Mouse (Mus musculus) hindbrain, postnatal 0 days (tissue): Measurements from ENCODE around the gene Ctdnep1. TPM values are rescaled to one million over a fixed set of nuclear protein-coding genes. Genes with fewer than 3 reads are reported as not detected.
A peak's percentile ranks its signal among the peaks of the same experiment; 100 is the strongest.

ENCODE experiments used
- ATAC-seq: fragments of 200-750 bp; cut with Nextera tagmentation; 2 replicates; pipeline ENCODE4 v1.8.0; 2017; ENCODE audit warnings: mild to moderate bottlenecking, moderate TSS enrichment, moderate library complexity
- DNase-seq: peaks from one replicate; pipeline ENCODE4 v3.0.0-alpha.2; 2015; ENCODE audit warnings: low spot score
- H3K27ac ChIP-seq: fragments of 300-500 bp; sonication (generic); 2 replicates; pipeline ENCODE4 v1.5.1; 2014; ENCODE audit warnings: mild to moderate bottlenecking
- H3K27me3 ChIP-seq: fragments of 300-500 bp; sonication (generic); 2 replicates; pipeline ENCODE4 v1.6.1; 2014; ENCODE audit warnings: low read length, mixed read lengths; ENCODE audit not compliant: insufficient read depth
- H3K36me3 ChIP-seq: fragments of 300-500 bp; sonication (generic); 2 replicates; pipeline ENCODE4 v1.6.1; 2014; ENCODE audit warnings: low read length, mixed read lengths; ENCODE audit not compliant: insufficient read depth
- H3K4me1 ChIP-seq: fragments of 300-500 bp; sonication (generic); 2 replicates; pipeline ENCODE4 v1.6.1; 2014; ENCODE audit warnings: antibody characterized with exemption, low read length, mixed read lengths; ENCODE audit not compliant: insufficient read depth
- H3K4me2 ChIP-seq: fragments of 300-500 bp; sonication (generic); 2 replicates; pipeline ENCODE4 v1.6.1; 2014; ENCODE audit warnings: low read depth, mild to moderate bottlenecking, low read length, moderate library complexity, mixed read lengths
- H3K4me3 ChIP-seq: fragments of 300-500 bp; sonication (generic); 2 replicates; pipeline ENCODE4 v1.5.1; 2014; ENCODE audit warnings: low read length
- H3K9ac ChIP-seq: fragments of 300-500 bp; sonication (generic); replicated peaks from 2 replicates; pipeline ENCODE4 v1.6.1; 2014; ENCODE audit warnings: mild to moderate bottlenecking, low read length, moderate library complexity, mixed read lengths
- H3K9me3 ChIP-seq: fragments of 300-500 bp; sonication (generic); 2 replicates; pipeline ENCODE4 v1.6.1; 2016; ENCODE audit warnings: low read length, mixed read lengths
- CTCF ChIP-seq: IDR thresholded peaks from 2 replicates; pipeline ENCODE4 v1.5.1; 2016; ENCODE audit warnings: antibody characterized with exemption, control low read depth, low read depth
- WGBS: fragments of 180-500 bp; shearing (Covaris S2); extraction: QIAGEN DNeasy Blood & Tissue Kit; methylation state at CpG from one replicate; pipeline ENCODE4 v1.1.7; 2014; 5-methylcytosine and 5-hydroxymethylcytosine counted together
- microRNA counts: library from miRNA; unstranded; fragments of <30 nt; microRNA quantifications from one replicate; lab custom pipeline; 2015
- microRNA-seq, 2 experiments: library from miRNA; unstranded; fragments of <30 nt; microRNA quantifications; one replicate each; pipeline ENCODE4; 2016
- polyA plus RNA-seq: library from polyadenylated mRNA; unstranded; fragments of >200 nt; fragmentation: Nextera tagmentation; extraction: Ambion mirVana; gene quantifications from 2 replicates; pipeline ENCODE4 v1.2.1, GENCODE M21; 2015
- total RNA-seq: library from RNA; depleted of rRNA; stranded (reverse); fragments of >200 nt; gene quantifications from 2 replicates; pipeline ENCODE4 v1.2.3, GENCODE M21; 2014; rRNA removed

Ctdnep1 gene
- total and polyA plus RNA-seq, 2 experiments from 2014 or later, result 24.7 to 40.9 TPM

DNA sequence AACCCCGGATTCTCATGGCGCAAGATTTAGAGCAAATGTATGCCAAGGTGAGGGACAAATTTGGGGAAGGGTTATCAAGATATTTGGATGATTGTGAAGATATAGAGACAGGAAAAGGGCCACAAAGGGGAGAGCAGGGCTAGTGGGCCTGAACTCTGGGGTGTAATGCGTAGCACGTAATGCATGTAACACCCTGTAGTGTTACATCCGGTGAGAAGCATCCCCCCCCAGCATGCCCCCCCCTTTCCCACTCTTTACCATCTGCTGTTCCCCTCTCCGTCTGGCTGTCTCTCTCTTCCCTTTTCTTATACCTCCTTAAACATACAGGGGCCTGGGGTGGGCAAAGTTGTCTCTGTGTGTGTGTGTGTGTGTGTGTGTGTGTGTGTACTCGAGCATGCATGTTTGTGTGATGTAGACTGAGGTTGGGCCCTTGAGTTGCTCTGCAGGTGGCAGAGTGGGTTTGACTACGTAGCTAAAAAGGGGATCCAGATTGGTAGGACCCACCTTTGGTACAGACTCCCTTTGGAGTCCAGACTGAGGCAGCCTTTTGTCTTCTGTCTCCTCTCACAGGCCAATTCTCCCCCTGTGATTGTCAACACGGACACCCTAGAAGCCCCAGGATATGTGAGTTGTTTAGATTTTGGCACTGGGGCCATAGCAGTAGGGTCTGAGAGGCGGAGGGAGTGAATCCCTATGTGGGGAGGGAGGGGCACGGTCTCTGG is 49.0 kb downstream of the Ctdnep1 start:
- peak overlapping the region; percentile 38 for H3K9ac ChIP-seq
- peak overlapping the region; percentile 60 for H3K4me2 ChIP-seq
- DNase-seq, result peak; percentile 47
- ATAC-seq, result peak; percentile 38
- WGBS, result 18% methylated on average over 11 of the region's 11 CpGs
- no peaks in the 10 kb centered on the region for H3K27me3 ChIP-seq
- H3K27ac ChIP-seq, result peak overlapping the region; percentile 89
- H3K4me3 ChIP-seq, result peak overlapping the region; percentile 27
- H3K36me3 ChIP-seq, result peaks cover 26% of the 10 kb centered on the region
- no peak for TF ChIP-seq CTCF
- H3K4me1 ChIP-seq, result peaks cover 36% of the 10 kb centered on the region
- no peaks in the 10 kb centered on the region for H3K9me3 ChIP-seq

GRCm38 (mm10) chr11:70030651-70031320 is 49.8 kb downstream of the Ctdnep1 start:
- peaks cover 26% of the 10 kb centered on the region for H3K36me3 ChIP-seq
- no peak overlapping the region for H3K4me3 ChIP-seq
- H3K4me2 ChIP-seq, result peak overlapping the region; percentile 60
- no peak for TF ChIP-seq CTCF
- ATAC-seq, result no peak
- 91% methylated on average over 28 of the region's 28 CpGs for WGBS
- peaks cover 36% of the 10 kb centered on the region for H3K4me1 ChIP-seq
- peak overlapping the region; percentile 38; the same call in 1 of the 2 replicates for H3K9ac ChIP-seq
- DNase-seq, result no peak
- no peaks in the 10 kb centered on the region for H3K27me3 ChIP-seq
- H3K27ac ChIP-seq, result peak overlapping the region; percentile 89
- no peaks in the 10 kb centered on the region for H3K9me3 ChIP-seq

GRCm38 (mm10) chr11:70031321-70031670 is 50.3 kb downstream of the Ctdnep1 start:
- peaks cover 26% of the 10 kb centered on the region for H3K36me3 ChIP-seq
- no peak overlapping the region for H3K27ac ChIP-seq
- no peak for ATAC-seq
- DNase-seq, result no peak
- TF ChIP-seq CTCF, result no peak
- H3K9ac ChIP-seq, result no peak overlapping the region
- no peaks in the 10 kb centered on the region for H3K27me3 ChIP-seq
- no peak overlapping the region for H3K4me2 ChIP-seq
- H3K4me3 ChIP-seq, result no peak overlapping the region
- no peaks in the 10 kb centered on the region for H3K9me3 ChIP-seq
- H3K4me1 ChIP-seq, result peaks cover 34% of the 10 kb centered on the region
- 91% methylated on average over 11 of the region's 11 CpGs for WGBS

DNA sequence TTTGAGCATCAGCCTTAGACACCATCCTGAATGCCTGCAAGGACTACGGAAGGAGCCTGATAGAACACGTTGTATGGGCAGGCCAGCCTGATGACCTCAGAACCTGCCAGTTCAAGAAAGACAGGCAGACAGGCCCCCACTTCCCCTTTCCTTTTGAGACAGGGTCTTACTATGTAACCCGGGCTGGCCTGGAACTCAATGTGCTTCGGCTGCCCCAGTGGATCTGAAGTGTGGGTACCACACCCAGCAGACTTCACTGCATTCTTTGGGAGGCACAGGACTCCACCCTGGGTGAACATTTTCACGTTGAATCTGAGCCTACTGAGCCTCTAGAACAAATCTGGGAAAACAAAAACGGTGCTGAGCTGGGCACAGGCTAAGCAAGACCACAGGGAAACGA is 57.2 kb downstream of the Ctdnep1 start:
- ATAC-seq (no peak), DNase-seq (no peak)
- H3K27ac ChIP-seq, result no peak overlapping the region
- peaks cover 38% of the 10 kb centered on the region for H3K36me3 ChIP-seq
- no peaks in the 10 kb centered on the region for H3K9me3 ChIP-seq
- H3K4me3 ChIP-seq, result no peak overlapping the region
- no peak for TF ChIP-seq CTCF
- 80% methylated on average over 7 of the region's 7 CpGs for WGBS
- no peaks in the 10 kb centered on the region for H3K4me1 ChIP-seq
- no peak overlapping the region for H3K4me2 ChIP-seq
- H3K27me3 ChIP-seq, result no peaks in the 10 kb centered on the region
- H3K9ac ChIP-seq, result no peak overlapping the region

DNA sequence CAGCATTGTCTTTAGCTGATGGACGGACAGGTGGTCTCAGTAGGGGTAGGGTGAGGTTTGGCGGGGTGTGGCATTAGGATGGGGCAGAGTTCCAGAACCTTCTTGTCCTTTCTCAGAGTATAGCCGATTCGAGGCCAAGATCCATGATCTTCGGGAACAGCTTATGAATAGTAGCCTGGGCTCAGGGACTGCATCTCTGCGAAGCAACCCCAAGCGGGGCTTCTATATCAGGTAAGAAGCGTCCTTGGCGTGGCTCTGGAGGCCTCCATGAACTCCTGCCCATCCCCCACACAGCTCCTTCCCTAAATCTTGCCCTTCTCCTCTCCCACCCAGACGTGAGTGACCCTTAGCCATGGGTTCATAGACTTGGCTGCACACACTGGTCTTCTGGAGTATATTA is 58.7 kb downstream of the Ctdnep1 start:
- ATAC-seq, result no peak
- WGBS, result 92% methylated on average over 10 of the region's 10 CpGs
- no peak overlapping the region for H3K27ac ChIP-seq
- no peaks in the 10 kb centered on the region for H3K27me3 ChIP-seq
- no peak for TF ChIP-seq CTCF
- H3K9ac ChIP-seq, result no peak overlapping the region
- no peak overlapping the region for H3K4me2 ChIP-seq
- no peak overlapping the region for H3K4me3 ChIP-seq
- no peaks in the 10 kb centered on the region for H3K4me1 ChIP-seq
- H3K9me3 ChIP-seq, result no peaks in the 10 kb centered on the region
- DNase-seq, result no peak
- peaks cover 44% of the 10 kb centered on the region for H3K36me3 ChIP-seq

GRCm38 (mm10) chr11:70040184-70040583 is 59.2 kb downstream of the Ctdnep1 start:
- no peak overlapping the region for H3K4me3 ChIP-seq
- ATAC-seq (no peak), DNase-seq (no peak)
- H3K36me3 ChIP-seq, result peaks cover 47% of the 10 kb centered on the region
- no peak overlapping the region for H3K4me2 ChIP-seq
- no peaks in the 10 kb centered on the region for H3K4me1 ChIP-seq
- H3K27me3 ChIP-seq, result no peaks in the 10 kb centered on the region
- TF ChIP-seq CTCF, result no peak
- H3K27ac ChIP-seq, result no peak overlapping the region
- H3K9me3 ChIP-seq, result no peaks in the 10 kb centered on the region
- no peak overlapping the region for H3K9ac ChIP-seq
- 89% methylated on average over 7 of the region's 7 CpGs for WGBS

MicroRNAs within 50 kb of the gene (microRNA counts, 519-probe panel; counts per million panel counts)
- microRNA mmu-miR-324-3p (lab: Ali Mortazavi, UCI) (not detected), microRNA mmu-miR-324-5p (lab: Ali Mortazavi, UCI) (3,652 counts per million, percentile 63 among the panel's probes with 10 or more counts)

Small RNAs within 50 kb of the gene (microRNA-seq; reads per million reads assigned to microRNA genes)
- gene Gm44349 (0 reads per million in 2 experiments), gene Mir324 (4,082 to 5,325 reads per million in 2 experiments)

Other genes starting within 250 kb of the Ctdnep1 start
Only the 30 nearest of the 36 such genes appear.
- gene Chrnb1, start 185.2 kb upstream of the Ctdnep1 start, total RNA-seq, result 1.5 TPM in 1 of 2 replicates, not detected in the other
- gene Chrnb1, start 185.2 kb upstream of the Ctdnep1 start, polyA plus RNA-seq, result 0.85 and 1.5 TPM in 2 replicates
- 19.1 and 19.2 TPM in 2 replicates for gene Fgf11, start 179.3 kb upstream of the Ctdnep1 start, total RNA-seq
- 3.8 and 4.4 TPM in 2 replicates for gene Fgf11, start 179.3 kb upstream of the Ctdnep1 start, polyA plus RNA-seq
- 0.16 and 0.72 TPM in 2 replicates for gene Tmem102, start 175.5 kb upstream of the Ctdnep1 start, total RNA-seq
- 1.1 and 1.5 TPM in 2 replicates for gene Tmem102, start 175.5 kb upstream of the Ctdnep1 start, polyA plus RNA-seq
- not detected in 2 replicates for gene Gm39566, start 165.9 kb upstream of the Ctdnep1 start, total RNA-seq
- not detected in 2 replicates for gene Gm39566, start 165.9 kb upstream of the Ctdnep1 start, polyA plus RNA-seq
- gene Spem2, start 162.7 kb upstream of the Ctdnep1 start, total RNA-seq, result not detected in 2 replicates
- not detected in 2 replicates for gene Spem2, start 162.7 kb upstream of the Ctdnep1 start, polyA plus RNA-seq
- gene Spem1, start 159.0 kb upstream of the Ctdnep1 start, total RNA-seq, result not detected in 2 replicates
- gene Spem1, start 159.0 kb upstream of the Ctdnep1 start, polyA plus RNA-seq, result 0.28 and 0.40 TPM in 2 replicates
- 126 and 130 TPM in 2 replicates for gene Nlgn2, start 143.4 kb upstream of the Ctdnep1 start, total RNA-seq
- gene Nlgn2, start 143.4 kb upstream of the Ctdnep1 start, polyA plus RNA-seq, result 20.8 and 22.3 TPM in 2 replicates
- gene Tmem256, start 142.6 kb upstream of the Ctdnep1 start, total RNA-seq, result 119 and 153 TPM in 2 replicates
- 435 and 439 TPM in 2 replicates for gene Tmem256, start 142.6 kb upstream of the Ctdnep1 start, polyA plus RNA-seq
- gene Plscr3, start 134.8 kb upstream of the Ctdnep1 start, total RNA-seq, result 24.7 and 26.3 TPM in 2 replicates
- 32.2 and 33.4 TPM in 2 replicates for gene Plscr3, start 134.8 kb upstream of the Ctdnep1 start, polyA plus RNA-seq
- not detected in 2 replicates for gene Tnk1, start 122.4 kb upstream of the Ctdnep1 start, total RNA-seq
- 0.15 TPM in 1 of 2 replicates, not detected in the other for gene Tnk1, start 122.4 kb upstream of the Ctdnep1 start, polyA plus RNA-seq
- gene Tmem95, start 103.1 kb upstream of the Ctdnep1 start, total RNA-seq, result not detected in 2 replicates
- not detected in 2 replicates for gene Tmem95, start 103.1 kb upstream of the Ctdnep1 start, polyA plus RNA-seq
- gene Kctd11, start 99.8 kb upstream of the Ctdnep1 start, total RNA-seq, result 1.7 and 2.0 TPM in 2 replicates
- 1.3 and 1.7 TPM in 2 replicates for gene Kctd11, start 99.8 kb upstream of the Ctdnep1 start, polyA plus RNA-seq
- 1.5 TPM in 1 of 2 replicates, not detected in the other for gene Acap1, start 85.6 kb upstream of the Ctdnep1 start, total RNA-seq
- 0.20 and 0.21 TPM in 2 replicates for gene Acap1, start 85.6 kb upstream of the Ctdnep1 start, polyA plus RNA-seq
- 2.9 and 9.7 TPM in 2 replicates for gene 2810408A11Rik, start 80.2 kb upstream of the Ctdnep1 start, total RNA-seq
- gene 2810408A11Rik, start 80.2 kb upstream of the Ctdnep1 start, polyA plus RNA-seq, result 6.5 and 8.1 TPM in 2 replicates
- 95.1 and 118 TPM in 2 replicates for gene Neurl4, start 80.1 kb upstream of the Ctdnep1 start, total RNA-seq
- gene Neurl4, start 80.1 kb upstream of the Ctdnep1 start, polyA plus RNA-seq, result 11.9 and 13.1 TPM in 2 replicates
- gene Gps2, start 67.3 kb upstream of the Ctdnep1 start, total RNA-seq, result 48.1 and 67.6 TPM in 2 replicates
- 60.8 and 65.9 TPM in 2 replicates for gene Gps2, start 67.3 kb upstream of the Ctdnep1 start, polyA plus RNA-seq
- gene Eif5a, start 59.2 kb upstream of the Ctdnep1 start, total RNA-seq, result 491 and 500 TPM in 2 replicates
- gene Eif5a, start 59.2 kb upstream of the Ctdnep1 start, polyA plus RNA-seq, result 1,157 and 1,160 TPM in 2 replicates
- 23.9 and 31.1 TPM in 2 replicates for gene Ybx2, start 45.4 kb upstream of the Ctdnep1 start, total RNA-seq
- gene Ybx2, start 45.4 kb upstream of the Ctdnep1 start, polyA plus RNA-seq, result 3.3 and 5.9 TPM in 2 replicates
- gene Slc2a4, start 33.0 kb upstream of the Ctdnep1 start, total RNA-seq, result 9.5 and 12.8 TPM in 2 replicates
- gene Slc2a4, start 33.0 kb upstream of the Ctdnep1 start, polyA plus RNA-seq, result 6.1 and 6.5 TPM in 2 replicates
- not detected in 2 replicates for gene Cldn7, start 16.4 kb upstream of the Ctdnep1 start, total RNA-seq
- gene Cldn7, start 16.4 kb upstream of the Ctdnep1 start, polyA plus RNA-seq, result 0.18 and 0.19 TPM in 2 replicates
- 137 and 147 TPM in 2 replicates for gene Elp5, start 1.4 kb downstream of the Ctdnep1 start, total RNA-seq
- gene Elp5, start 1.4 kb downstream of the Ctdnep1 start, polyA plus RNA-seq, result 168 and 170 TPM in 2 replicates
- 175 and 209 TPM in 2 replicates for gene Gabarap, start 10.0 kb downstream of the Ctdnep1 start, total RNA-seq
- gene Gabarap, start 10.0 kb downstream of the Ctdnep1 start, polyA plus RNA-seq, result 548 and 563 TPM in 2 replicates
- gene Phf23, start 14.6 kb downstream of the Ctdnep1 start, total RNA-seq, result 34.3 and 47.9 TPM in 2 replicates
- 44.0 and 46.0 TPM in 2 replicates for gene Phf23, start 14.6 kb downstream of the Ctdnep1 start, polyA plus RNA-seq
- gene Dvl2, start 19.4 kb downstream of the Ctdnep1 start, total RNA-seq, result 20.9 and 37.3 TPM in 2 replicates
- gene Dvl2, start 19.4 kb downstream of the Ctdnep1 start, polyA plus RNA-seq, result 18.1 and 19.3 TPM in 2 replicates
- 44.4 and 47.2 TPM in 2 replicates for gene Acadvl, start 34.3 kb downstream of the Ctdnep1 start, total RNA-seq
- gene Acadvl, start 34.3 kb downstream of the Ctdnep1 start, polyA plus RNA-seq, result 65.2 and 75.2 TPM in 2 replicates
- gene Dlg4, start 35.8 kb downstream of the Ctdnep1 start, total RNA-seq, result 209 and 225 TPM in 2 replicates
- gene Dlg4, start 35.8 kb downstream of the Ctdnep1 start, polyA plus RNA-seq, result 18.8 and 22.4 TPM in 2 replicates
- gene Asgr1, start 72.9 kb downstream of the Ctdnep1 start, total RNA-seq, result 2.3 and 2.8 TPM in 2 replicates
- 3.7 TPM in 2 replicates for gene Asgr1, start 72.9 kb downstream of the Ctdnep1 start, polyA plus RNA-seq
- gene Asgr2, start 111.5 kb downstream of the Ctdnep1 start, total RNA-seq, result not detected in 2 replicates
- gene Asgr2, start 111.5 kb downstream of the Ctdnep1 start, polyA plus RNA-seq, result not detected in 2 replicates
- not detected in 2 replicates for gene Mgl2, start 149.2 kb downstream of the Ctdnep1 start, total RNA-seq
- 1.1 and 1.6 TPM in 2 replicates for gene Mgl2, start 149.2 kb downstream of the Ctdnep1 start, polyA plus RNA-seq
- 1.7 TPM in 1 of 2 replicates, not detected in the other for gene Clec10a, start 175.0 kb downstream of the Ctdnep1 start, total RNA-seq
- gene Clec10a, start 175.0 kb downstream of the Ctdnep1 start, polyA plus RNA-seq, result 1.3 and 1.6 TPM in 2 replicates